Mouse (Mus musculus) T-helper 17 cell (primary cell): ENCODE data around the gene Setd1a.

Experiments used
- in situ Hi-C, 2 experiments: fragments of 300-600 bp; cut with MboI, MseI; formaldehyde crosslinking; loops; 1 replicate in 1 of 2; 2 replicates in 1 of 2; pipeline ENCODE4 v1.15.1; 2025; ENCODE audit warnings: high pct_unique_total_duplicates in 2 of 2

The Setd1a gene

DNA sequence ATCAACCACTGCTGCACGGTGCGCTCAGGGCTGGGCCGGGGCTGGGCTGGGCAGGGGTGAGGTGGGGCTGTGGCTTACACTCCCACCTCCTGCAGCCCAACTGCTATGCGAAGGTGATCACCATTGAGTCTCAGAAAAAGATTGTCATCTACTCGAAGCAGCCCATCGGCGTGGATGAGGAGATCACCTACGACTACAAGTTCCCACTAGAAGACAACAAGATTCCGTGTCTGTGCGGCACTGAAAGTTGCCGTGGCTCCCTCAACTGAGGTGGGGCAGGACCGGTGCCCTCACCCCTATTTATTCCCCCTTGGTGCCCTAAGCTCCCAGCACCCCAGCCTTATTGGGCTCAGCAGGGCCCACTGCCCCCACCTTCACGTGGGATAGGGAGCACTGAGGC lies 22.7 kb downstream of the Setd1a start:
- in situ Hi-C loops, result no loop called here

DNA sequence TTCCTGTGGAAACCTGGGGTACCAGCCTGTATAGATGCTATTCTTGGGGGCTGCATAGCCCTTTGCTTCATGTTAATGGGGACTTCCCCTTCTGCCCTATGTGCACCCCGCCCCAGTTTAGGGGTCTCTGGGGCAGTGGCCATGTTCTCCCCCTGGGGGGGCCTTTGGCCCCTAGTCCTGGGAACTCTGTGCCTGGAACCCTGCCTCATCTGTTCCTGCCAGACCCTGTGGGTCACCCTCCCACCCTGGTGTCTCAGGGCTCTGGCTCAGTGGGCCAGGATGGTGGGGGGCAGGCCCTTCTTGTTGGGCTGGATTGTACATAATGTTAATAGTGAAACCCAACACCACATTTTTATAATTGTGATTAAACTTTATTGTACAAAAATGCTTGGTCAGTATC lies 23.3 kb downstream of the Setd1a start:
- in situ Hi-C loops, result no loop called here

DNA sequence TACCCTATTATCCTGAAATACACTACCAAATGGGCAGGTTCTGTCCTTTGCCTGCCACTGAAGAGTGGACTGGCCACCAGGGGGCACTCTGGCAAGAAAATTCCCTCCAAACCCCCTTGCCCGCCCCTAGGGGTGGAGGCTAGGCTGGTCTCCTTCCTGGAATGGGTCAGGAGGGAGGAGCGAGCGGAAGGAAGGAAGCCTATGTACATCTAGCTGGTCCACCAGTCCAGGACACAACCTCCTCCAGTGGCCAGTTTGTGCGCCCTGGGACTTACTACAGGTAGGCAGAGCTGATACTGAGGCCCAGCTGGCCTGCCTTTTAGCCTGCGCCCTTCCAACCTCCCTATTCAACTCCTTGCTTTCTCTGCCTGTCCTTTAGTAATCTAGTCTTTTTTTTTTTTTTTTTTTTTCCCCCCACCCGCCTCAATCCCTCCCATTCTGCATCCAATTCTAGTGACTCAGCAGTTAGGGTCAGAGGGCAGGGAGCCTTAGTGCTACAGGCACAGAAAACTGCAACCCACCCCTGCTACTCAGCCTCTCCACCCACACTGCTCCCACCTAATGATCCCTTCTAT lies 24.1 kb downstream of the Setd1a start, which contains the start of gene Hsd3b7:
TSS of gene Hsd3b7 (plus strand) at position 170 of the 575 bp plus-strand sequence.
- in situ Hi-C loops, result no loop called here

DNA sequence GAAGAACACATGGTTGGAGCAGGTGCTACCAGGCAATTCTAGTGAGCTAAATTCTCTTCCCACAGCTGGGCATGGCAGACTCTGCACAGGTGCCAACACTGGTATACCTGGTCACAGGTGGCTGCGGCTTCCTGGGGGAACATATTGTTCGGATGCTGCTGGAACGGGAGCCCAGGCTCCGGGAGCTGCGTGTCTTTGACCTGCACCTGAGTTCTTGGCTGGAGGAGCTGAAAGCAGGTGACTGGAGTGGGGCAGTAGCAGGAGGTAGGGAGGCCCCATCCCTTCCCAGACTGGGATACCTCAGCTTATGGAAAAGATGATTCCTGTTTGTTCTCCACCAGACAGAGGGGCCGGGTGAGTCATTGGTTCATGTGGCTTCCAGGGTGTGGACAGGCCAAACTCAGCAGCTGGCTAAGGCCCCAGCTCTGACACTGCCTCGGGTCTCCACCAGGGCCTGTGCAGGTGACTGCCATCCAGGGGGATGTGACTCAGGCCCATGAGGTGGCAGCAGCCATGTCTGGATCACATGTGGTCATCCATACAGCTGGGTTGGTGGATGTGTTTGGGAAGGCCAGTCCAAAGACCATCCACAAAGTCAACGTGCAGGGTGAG lies 24.6 kb downstream of the Setd1a start:
- in situ Hi-C loops, result no loop called here

DNA sequence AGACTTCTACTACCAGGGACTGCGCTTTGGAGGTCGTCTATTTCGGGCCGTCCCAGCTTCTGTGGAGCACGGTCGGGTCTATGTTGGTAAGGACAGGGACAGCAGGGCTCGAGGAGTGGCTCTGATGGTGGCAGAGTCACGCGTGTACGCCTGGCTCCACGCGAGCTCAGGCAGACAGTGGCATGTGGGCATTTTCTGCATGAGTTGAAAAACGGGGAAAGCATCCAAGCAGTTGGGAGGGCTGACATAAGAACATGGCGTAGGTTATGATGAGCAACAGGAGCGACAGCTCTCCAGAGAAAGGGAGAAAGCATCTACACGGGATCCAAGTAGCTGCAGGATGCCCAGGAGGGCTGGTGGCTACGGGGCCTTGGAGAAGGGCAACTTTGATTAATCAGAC lies 25.8 kb downstream of the Setd1a start:
- in situ Hi-C loops, result no loop called here

DNA sequence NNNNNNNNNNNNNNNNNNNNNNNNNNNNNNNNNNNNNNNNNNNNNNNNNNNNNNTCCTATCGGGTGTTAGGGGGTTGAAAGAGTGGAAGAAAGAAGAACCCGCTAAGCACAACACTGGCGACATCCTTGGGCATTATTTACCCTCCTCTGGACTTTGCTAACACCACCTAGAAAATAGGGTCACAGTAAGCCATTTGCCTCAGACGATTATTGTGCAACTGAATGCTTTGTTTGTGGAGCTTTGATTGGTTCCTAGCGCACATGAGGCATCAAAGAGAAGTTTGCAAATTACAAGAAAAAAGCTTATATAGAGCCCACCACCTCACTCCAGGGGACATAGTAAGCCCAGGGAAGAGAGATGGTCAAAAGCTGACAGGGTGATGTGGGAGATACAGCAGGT lies 32.4 kb downstream of the Setd1a start:
- in situ Hi-C loops, result no loop called here

DNA sequence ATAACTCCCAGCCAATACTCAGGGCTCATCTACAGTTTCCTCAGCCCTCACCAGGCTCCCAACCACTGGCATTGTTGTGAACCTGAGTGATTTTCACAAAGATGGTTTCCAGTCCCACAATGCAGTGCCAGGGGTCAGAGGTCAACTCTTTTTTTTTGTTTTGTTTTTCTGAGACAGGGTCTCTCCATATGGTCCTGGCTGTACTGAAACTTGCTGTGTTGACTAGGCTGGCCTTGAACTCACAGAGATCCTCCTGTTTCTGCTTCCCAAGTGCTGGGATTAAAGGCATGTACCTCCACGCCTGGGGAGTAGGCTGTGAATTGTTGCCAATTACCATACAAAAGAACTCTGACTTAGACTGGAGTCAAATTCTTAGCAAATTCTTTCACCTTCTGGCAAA lies 33.4 kb downstream of the Setd1a start:
- in situ Hi-C loops, result no loop called here

DNA sequence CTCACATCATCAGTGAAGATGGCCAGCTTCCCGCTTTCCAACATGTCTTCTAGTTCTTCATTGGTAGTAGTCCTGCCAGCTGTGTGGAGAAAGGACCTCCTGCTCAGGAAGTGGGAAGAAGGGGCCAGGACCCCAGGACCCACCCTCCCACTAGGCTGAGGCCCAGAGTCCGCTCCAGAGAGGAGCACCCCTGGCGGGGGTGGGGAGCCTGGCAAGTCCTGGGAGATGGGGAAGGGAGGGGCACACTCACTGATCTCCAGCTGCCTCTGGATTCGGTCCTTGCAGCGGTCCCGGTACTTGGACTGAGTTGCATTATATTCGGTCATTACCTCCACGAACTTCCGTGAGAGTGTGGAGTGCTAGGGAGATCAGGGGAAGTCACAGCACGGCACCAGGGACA lies 34.2 kb downstream of the Setd1a start:
- in situ Hi-C loops, result no loop called here

DNA sequence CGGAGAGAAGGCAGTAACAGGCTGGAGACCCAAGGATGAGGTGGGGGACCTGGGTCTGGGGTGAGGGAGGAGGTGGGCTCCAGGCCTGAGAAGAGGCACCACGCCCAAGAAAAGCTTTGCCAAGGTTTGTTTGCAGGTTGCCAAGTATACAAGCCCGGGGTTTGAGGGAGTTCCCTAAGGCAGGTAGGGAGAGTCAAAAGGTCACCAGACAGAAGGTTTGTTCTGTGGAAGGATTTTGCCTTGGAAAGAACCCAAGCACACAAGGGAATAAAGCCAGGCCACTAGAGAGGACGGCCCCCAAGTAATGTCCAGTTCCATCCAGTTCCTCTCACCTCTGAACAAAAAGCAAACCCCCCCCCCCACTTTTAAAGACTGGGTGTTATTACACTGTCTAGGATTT lies 34.8 kb downstream of the Setd1a start:
- in situ Hi-C loops, result no loop called here

DNA sequence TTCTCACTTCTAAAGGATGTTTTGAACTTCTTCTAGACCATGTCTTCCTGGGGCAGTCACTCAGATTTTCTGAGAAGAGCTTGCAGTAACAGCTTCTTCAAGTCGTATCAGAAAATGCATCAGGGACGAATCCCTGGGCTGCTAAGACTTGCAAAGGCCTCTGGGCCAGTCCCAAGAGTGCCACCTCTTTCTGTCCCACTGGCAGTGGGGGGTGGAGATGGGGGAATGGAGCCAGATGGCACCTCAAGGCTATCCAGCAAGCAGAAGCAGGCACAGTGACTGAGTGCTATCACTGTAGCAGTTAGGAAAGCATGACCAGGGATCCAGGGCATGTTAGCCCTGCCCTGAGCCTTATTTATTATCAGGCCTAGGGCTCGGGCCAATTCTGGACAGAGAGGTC lies 35.8 kb downstream of the Setd1a start:
- in situ Hi-C loops, result no loop called here

DNA sequence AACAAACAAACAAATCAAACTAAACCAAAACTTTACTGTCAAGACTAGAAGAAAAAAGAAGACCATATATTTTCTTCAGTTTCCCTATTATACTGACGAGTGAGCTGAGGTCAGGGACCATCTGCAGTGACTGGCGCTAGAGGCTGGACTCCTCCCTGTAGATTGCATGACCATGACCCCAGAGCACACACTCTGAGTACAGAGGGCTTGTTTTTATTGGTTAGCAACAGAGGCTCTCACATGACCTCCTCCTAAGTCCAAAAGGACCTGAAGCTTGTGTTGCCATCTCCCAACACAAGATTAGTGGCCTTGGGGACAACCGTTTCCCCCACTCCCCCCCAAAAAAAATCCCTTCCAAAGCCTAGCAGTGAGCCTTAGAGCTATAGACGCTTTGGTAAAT lies 37.4 kb downstream of the Setd1a start:
- in situ Hi-C loops, result no loop called here

DNA sequence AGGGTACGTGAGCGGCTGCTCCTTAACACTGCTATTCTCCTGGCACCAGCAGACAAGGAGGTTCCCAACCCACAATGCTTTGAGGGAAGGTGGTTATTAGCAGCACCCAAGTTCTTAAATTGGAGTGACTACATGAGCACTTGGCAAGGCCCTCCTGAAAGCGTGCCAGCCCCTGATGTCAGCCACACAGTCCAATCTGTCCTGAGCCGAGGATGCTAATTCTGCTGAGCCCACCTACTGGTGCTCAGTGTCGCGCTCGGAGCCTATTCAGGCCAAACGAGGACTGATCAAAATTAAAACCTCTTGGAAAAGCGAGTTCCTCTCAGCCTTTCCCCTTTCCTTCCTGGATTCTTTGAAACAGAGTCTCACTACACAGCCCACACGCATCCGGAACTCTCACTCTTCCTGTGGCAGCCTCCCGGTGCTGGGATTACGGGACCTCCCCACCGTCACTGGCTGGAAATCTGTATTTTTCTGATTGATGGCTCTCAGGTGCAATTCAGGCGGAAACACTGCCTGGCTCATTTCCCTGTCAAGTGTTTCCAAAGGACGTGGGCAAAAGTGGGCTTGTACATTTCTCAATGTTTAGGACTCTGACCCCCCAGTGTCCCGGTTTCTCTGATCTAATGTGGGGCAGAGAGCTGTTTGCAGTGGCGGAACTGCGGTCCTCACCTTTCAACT lies 37.9 kb downstream of the Setd1a start:
- in situ Hi-C loops, result no loop called here

DNA sequence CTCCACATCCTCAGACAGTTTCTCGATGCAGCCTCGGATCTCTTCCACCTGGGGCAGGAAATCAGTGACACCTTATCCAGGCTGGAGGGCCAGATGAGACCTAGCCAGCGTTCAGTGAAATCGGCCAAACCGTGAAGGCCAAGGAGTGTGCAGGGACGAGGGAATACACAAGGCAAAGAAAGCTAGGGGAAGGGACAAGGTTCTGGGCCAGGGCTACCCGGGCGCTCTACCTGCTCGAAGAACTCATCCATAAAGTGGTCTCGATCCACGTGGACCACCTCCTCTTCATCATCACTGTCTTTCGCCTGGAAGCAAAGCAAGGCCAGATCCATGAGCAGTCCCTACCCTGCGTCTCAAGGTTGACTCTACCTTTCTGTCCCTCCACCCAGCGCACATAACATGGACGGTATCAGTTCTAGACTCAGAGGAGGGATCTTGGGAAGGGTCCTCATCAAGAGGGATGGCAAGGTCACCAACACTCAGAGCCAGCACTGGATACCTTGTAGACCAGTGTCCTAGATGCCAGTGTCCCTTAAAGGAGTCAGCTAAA lies 38.7 kb downstream of the Setd1a start:
- in situ Hi-C loops, result no loop called here

DNA sequence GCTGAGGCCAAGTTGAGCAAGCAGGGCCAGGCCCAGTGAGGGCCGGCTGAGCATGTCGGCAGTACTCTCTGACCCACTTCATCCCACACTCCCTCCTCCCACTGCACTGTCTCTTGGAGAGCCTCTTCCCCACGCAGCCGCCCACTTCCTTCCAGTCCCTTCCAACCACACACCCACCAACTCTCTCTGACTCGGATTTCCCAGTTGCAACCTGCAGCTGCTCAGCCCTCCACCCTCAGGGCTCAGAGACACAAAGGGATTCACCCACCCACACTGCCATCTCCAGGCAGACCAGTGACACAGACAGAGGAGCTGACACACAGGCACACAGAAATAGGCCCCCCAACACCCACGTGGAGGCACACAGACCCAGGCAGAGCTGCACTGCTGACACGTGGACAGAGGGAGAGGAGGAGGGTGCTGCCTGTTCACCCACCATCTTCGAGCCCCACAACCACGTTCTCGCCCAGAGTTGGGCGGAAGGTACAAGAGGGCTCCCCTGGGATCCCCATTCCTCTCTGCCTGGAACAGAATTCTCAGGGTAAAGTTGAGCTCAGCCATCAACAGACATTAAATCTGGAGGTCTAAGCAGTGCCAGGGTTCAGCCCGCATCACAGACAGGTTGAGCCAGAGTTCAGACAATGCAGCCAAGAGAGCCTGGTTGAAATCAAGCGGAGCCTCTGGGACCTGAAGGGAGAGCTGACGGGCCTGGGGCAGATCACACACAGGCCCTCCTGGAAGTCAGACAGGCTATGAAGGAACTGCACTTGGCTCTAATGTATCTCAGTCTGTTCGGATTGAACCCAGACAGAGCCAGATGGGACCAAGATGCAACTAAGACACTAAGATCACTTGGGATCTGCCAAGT lies 39.7 kb downstream of the Setd1a start:
- in situ Hi-C loops, result no loop called here

DNA sequence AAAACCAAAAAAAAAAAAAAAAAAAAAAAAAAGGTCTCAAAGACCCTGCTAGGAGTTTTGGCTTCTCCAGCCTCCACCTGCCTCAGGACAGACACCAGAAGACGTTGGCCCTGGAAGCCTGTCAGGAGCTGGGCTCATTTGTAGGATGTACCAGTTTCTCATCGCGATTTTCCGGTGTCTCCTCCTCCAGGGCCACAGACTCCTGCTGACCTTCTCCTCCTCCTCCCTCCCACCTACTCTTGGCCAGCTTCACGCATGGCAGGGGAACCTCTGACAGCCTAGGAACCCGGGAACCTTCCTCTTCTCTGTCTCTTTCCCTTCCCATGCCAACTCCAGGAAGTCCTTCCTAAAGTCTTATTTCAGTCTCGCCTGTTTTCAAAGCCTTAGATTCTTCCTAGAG lies 40.6 kb downstream of the Setd1a start:
- in situ Hi-C loops, result no loop called here

DNA sequence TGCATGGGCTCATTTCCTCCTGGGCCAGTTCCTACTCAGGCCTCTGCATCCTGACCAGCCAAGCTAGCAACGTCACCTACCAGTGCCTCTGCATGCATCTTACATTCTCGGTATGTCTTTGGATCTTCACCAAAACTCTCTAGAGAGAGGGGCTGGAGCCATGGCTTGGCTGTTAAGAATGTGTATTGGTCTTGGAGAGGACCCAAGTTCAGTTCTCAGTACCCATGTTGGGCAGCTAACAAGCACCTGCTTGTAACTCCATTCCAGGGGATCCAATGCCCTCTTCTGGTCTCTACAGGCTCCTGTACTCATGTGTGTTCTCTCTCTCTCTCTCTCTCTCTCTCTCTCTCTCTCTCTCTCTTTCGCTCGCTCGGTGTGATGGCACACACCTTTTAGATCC lies 41.3 kb downstream of the Setd1a start:
- in situ Hi-C loops, result no loop called here

DNA sequence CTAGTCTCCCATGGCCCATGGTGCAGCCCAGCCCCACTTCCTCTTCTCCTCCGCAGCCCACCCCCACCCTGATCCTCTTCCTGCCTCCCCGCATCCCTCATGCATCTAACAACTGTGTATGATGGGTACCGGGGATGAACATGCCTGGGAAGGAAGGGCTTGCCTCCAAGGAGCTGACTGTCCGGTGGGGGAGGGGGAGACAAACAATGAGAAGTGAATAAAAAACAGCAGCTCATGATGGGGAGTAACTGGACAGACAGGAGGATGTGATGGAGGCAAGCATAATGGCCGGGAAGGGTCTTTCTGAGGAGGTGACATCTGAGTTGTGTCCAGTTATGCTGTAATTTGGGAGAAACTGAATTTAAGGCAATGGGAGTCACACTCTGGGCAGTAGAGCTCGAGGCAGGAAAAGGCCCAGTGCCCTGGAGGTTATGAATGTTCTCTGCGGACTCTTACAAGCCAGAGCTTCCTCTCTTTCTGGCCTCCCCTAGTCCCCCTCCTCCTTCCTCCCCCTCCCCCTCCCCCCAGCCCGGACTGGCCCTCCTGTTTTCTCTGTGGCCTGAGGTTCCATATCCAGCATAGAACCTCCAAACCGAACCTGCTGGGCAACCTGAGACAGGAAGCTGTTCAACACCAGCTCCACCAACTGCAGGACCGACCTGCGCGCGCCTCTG lies 44.5 kb downstream of the Setd1a start:
- in situ Hi-C loops, result no loop called here

DNA sequence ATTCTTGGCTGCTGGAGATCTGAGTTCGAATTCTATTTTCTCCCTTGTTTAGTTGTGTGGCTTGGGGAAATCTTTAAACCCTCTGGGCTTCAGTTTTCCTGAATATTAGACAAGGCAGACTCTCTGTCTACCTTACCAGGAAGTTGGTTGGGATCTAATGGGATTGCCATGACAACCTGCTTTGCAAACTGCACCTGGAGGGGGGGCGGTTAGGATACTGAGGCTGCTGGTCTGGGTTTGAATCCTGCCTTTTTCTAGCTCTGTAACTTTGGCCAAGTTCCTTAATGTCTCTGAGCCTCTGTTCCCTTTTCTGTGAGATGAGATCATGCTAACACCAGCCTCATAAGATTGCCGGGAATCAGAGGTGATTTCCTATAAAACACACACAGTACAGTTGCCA lies 46.0 kb downstream of the Setd1a start:
- in situ Hi-C loops, result no loop called here

DNA sequence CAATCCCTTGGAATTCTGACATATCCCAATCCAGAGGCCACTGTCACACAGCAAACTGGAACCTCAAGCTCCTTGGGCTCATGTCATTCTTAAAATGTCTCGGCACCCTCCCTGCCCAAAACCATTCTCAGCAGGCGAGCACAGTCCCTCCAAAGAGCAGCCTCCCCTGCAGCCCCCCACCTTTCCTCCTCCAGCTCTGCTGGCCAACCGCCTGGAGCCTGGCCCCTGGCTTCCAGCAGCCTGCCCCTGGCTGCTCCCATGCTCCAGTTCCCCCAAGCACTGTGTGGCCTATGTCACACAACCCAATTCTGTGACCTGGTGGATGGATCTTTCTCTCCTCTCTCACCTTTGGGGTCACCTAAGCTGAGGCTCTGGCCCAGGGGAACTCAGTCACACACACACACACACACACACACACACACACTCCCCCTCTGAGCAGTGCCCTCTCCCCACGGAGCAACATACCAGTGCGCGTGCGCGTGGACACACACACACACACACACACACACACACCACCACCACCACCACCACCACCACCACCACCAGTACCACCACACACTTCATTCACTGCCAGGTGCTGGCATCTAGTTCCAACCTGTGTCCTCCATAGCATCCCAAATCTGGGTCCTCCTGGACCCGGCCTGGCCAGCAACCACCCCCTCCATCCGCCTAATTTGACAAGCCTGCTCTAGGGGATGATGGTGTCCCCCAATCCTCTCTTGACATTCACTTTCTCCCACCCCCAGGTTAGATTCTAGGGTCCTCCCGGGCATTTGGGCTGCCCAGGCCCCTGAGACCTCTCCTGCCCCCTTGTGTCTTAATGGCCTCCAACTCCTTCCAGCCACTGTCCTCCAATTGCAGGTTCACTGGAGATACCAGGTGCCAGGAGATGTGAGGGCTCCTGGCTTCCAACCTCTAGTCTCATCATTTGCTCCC lies 47.0 kb downstream of the Setd1a start:
- in situ Hi-C loops, result no loop called here

DNA sequence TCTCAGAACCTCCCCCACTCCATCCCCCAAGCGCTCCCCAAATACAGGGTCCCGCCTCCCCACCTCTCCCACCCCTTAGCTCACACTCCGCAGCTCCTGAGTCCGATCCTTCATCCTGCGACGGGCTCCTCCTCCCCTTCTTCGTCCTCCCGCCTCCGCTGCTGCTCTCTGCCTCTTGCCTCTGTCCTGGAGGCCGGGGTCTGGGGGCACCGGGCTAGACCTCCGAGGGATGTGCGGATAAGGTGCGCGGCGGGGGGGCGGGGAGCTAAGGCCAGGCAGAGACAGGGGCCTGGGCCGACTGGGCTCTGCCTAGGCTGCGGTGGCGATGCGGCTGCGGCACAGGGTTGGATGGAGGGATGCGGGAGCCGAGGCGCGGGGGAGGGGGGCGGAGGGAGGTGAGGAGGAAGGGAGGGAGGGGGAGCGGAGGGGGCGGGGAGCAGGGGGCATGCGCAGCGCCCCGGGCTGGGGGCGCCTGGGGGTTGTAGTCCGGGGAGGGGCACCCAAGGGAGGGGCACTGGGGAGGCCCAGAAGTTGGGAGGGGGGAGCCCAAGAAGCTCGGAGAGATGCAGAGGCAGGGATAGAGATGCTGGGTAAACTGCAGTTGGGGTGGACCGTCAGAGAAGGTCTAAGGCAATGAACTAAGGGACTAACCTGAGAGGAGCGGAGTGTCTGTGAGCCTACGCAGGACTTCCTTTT lies 47.9 kb downstream of the Setd1a start, which contains the start of the genes Stx4a and Stx1b:
TSS of gene Stx4a (plus strand) at position 119 of the 696 bp plus-strand sequence.
TSS of gene Stx1b (minus strand) at position 374 of the 696 bp plus-strand sequence.
- in situ Hi-C loops, result no loop called here
